In genomic region chr10:108048426-108048825, GRCm38 (mm10) we compare ENCODE assay signal across 35 mouse cellular contexts.
"Had no signal": no experiment of that assay in that cellular context is flagged by ENCODE, and none has a peak within 500 bp of the region (broad histone marks: within the 10 kb centered on the region; RNA-seq: fewer than 3 reads in every experiment).

No protein-coding gene starts in this region.

- H3K9ac ChIP-seq: heart, embryonic 12.5 days; heart, embryonic 13.5 days; heart, embryonic 15.5 days; hindbrain, embryonic 12.5 days; hindbrain, embryonic 13.5 days; hindbrain, embryonic 14.5 days; hindbrain, embryonic 15.5 days; intestine, embryonic 15.5 days; kidney, embryonic 15.5 days had no signal

- ATAC-seq: hindbrain, embryonic 16.5 days; hindbrain, postnatal 0 days; inflammation-experienced regulatory T-cells, adult 6 months; intestine, embryonic 15.5 days; intestine, embryonic 16.5 days; intestine, postnatal 0 days had no signal

- H3K36me3 ChIP-seq: heart, embryonic 10.5 days; heart, embryonic 12.5 days; heart, embryonic 13.5 days; heart, embryonic 15.5 days; hindbrain, embryonic 10.5 days; hindbrain, embryonic 12.5 days; hindbrain, embryonic 13.5 days; hindbrain, embryonic 15.5 days; intestine, embryonic 15.5 days; kidney, embryonic 15.5 days had no signal

- H3K4me3 ChIP-seq: heart, embryonic 10.5 days; heart, embryonic 12.5 days; heart, embryonic 13.5 days; heart, embryonic 15.5 days; hindbrain, embryonic 10.5 days; hindbrain, embryonic 12.5 days; hindbrain, embryonic 13.5 days; hindbrain, embryonic 15.5 days; intestine, embryonic 15.5 days; kidney, embryonic 15.5 days; layer of hippocampus, adult 2 months had no signal

- DNase-seq: heart, postnatal 10 days; heart, postnatal 14 days; heart, postnatal 36 days; heart, postnatal 4 days; kidney, adult 11 months; kidney, adult 18-20 months; kidney, adult 2 months; kidney, adult 8-10 months; kidney, adult 9 months; kidney, postnatal 10 days; kidney, postnatal 14 days; kidney, postnatal 25 days; kidney, postnatal 36 days; kidney, postnatal 4 days; layer of hippocampus, adult 9-11 months; layer of hippocampus, postnatal 36 days had no signal

- H3K27ac ChIP-seq: heart, embryonic 10.5 days; heart, embryonic 13.5 days; heart, embryonic 15.5 days; hindbrain, embryonic 10.5 days; hindbrain, embryonic 12.5 days; hindbrain, embryonic 13.5 days; hindbrain, embryonic 14.5 days; hindbrain, embryonic 15.5 days; hindbrain, postnatal 0 days; intestine, embryonic 15.5 days; kidney, embryonic 15.5 days; kidney, postnatal 0 days; layer of hippocampus, adult 2 months had no signal

- H3K4me1 ChIP-seq: heart, embryonic 10.5 days; hindbrain, embryonic 10.5 days; hindbrain, embryonic 12.5 days; hindbrain, embryonic 13.5 days; hindbrain, embryonic 15.5 days; intestine, embryonic 15.5 days; kidney, embryonic 15.5 days had no signal

- H3K4me2 ChIP-seq: heart, embryonic 11.5 days; heart, embryonic 12.5 days; heart, embryonic 13.5 days; heart, embryonic 15.5 days; hindbrain, embryonic 12.5 days; hindbrain, embryonic 13.5 days; hindbrain, embryonic 14.5 days; hindbrain, embryonic 15.5 days; intestine, embryonic 15.5 days; kidney, embryonic 15.5 days had no signal

- H3K9me3 ChIP-seq: heart, embryonic 10.5 days; heart, embryonic 12.5 days; heart, embryonic 13.5 days; heart, embryonic 15.5 days; hindbrain, embryonic 10.5 days; hindbrain, embryonic 12.5 days; hindbrain, embryonic 13.5 days; hindbrain, embryonic 15.5 days; intestine, embryonic 15.5 days; kidney, embryonic 15.5 days had no signal

- H3K27me3 ChIP-seq: heart, embryonic 12.5 days; heart, embryonic 13.5 days; heart, embryonic 15.5 days; hindbrain, embryonic 12.5 days; hindbrain, embryonic 13.5 days; hindbrain, embryonic 15.5 days; intestine, embryonic 15.5 days; kidney, embryonic 15.5 days had no signal
